Mouse (Mus musculus): ENCODE measurements around the gene Large1. TPM values are rescaled to one million over a fixed set of nuclear protein-coding genes. Genes with fewer than 3 reads are reported as not detected.
A peak's percentile ranks its signal among the peaks of the same experiment; 100 is the strongest.
"Not testable (repeated sequence)": the region's sequence is repeated elsewhere in the genome, so short reads cannot be mapped to it uniquely, and the experiment has no call there.

Large1 gene
- polyA plus RNA-seq, 1 experiment from 2014 or later: 8.3 TPM

DNA sequence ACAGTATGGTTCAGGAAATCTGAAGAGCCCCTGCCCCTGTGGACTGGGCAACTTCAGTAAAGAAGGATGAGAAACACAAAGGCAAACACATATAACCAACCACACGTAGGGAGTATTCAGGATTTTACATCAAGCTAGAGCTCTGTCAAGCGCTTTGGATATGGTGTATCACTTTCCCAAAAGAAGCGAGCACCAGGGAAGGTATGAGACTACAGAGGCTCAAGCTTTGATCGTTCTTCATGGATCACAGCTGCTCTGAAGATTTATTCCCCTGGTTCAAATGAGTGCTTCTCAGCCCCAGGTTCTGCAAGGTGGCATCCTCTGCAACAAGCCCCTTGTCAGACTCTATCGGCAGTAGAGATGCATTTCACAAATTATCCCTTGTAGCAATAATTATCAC, 24.2 kb downstream of the Large1 start:
- Histone ChIP-seq H3K27me3 (no peaks in the 10 kb centered on the region), H3K9me3 (peaks cover 4% of the 10 kb centered on the region; the same call in 1 of the 2 replicates), H3K4me2 (no peak overlapping the region), H3K9ac (replicated peaks) (no peak overlapping the region), H3K4me1 (replicated peaks) (peaks cover 5% of the 10 kb centered on the region; the same call in 1 of the 2 replicates), H3K27ac (no peak overlapping the region), H3K36me3 (peaks cover 5% of the 10 kb centered on the region; the same call in 1 of the 2 replicates), H3K4me3 (replicated peaks) (no peak overlapping the region)
- ATAC-seq (ENCODE audit: insufficient number of reproducible peaks, insufficient read depth, low FRiP score, low TSS enrichment, low read depth): no peak
- 87% methylated on average over 5 of the region's 5 CpGs for WGBS

GRCm38 (mm10) chr8:73328056-73328455, 25.3 kb downstream of the Large1 start:
- H3K9me3 ChIP-seq: no peaks in the 10 kb centered on the region
- no peak overlapping the region for H3K4me3 ChIP-seq (replicated peaks)
- peaks cover 5% of the 10 kb centered on the region; the same call in 1 of the 2 replicates for H3K36me3 ChIP-seq
- 71% methylated on average over 3 of the region's 3 CpGs for WGBS
- peaks cover 5% of the 10 kb centered on the region; the same call in 1 of the 2 replicates for H3K4me1 ChIP-seq (replicated peaks)
- no peaks in the 10 kb centered on the region for H3K27me3 ChIP-seq
- ATAC-seq (ENCODE audit: insufficient number of reproducible peaks, insufficient read depth, low FRiP score, low TSS enrichment, low read depth): no peak
- H3K4me2 ChIP-seq: no peak overlapping the region
- H3K27ac ChIP-seq: no peak overlapping the region
- no peak overlapping the region for H3K9ac ChIP-seq (replicated peaks)

DNA sequence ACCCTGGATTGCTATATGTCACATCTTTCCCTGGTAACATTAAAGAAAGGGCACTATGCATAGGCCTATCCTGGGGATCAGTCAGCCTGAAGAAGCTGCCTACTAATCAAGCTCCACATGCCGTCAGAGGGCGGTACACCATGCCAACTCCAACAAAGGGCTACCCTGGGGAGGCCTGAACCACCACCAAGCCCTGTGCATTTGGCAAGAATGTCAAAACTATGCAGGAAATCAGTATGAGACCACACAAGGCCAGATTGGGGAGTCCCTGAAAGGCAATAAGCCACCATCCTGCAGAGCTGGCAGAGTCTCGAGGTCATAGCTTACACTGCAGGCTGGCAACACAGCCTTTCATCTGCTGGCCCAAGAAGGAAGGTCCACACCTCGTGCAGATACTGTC, 28.7 kb downstream of the Large1 start:
- peaks cover 5% of the 10 kb centered on the region; the same call in 1 of the 2 replicates for H3K4me1 ChIP-seq (replicated peaks)
- no peaks in the 10 kb centered on the region for H3K27me3 ChIP-seq
- ATAC-seq (ENCODE audit: insufficient number of reproducible peaks, insufficient read depth, low FRiP score, low TSS enrichment, low read depth): no peak
- H3K4me3 ChIP-seq (replicated peaks): no peak overlapping the region
- H3K4me2 ChIP-seq: no peak overlapping the region
- no peaks in the 10 kb centered on the region for H3K9me3 ChIP-seq
- H3K27ac ChIP-seq: no peak overlapping the region
- no peak overlapping the region for H3K9ac ChIP-seq (replicated peaks)
- H3K36me3 ChIP-seq: no peaks in the 10 kb centered on the region
- 81% methylated on average over 4 of the region's 4 CpGs for WGBS

- no peak overlapping the region for H3K4me3 ChIP-seq (replicated peaks)
- H3K9ac ChIP-seq (replicated peaks): no peak overlapping the region
- H3K4me1 ChIP-seq (replicated peaks): peaks cover 5% of the 10 kb centered on the region; the same call in 1 of the 2 replicates
- H3K4me2 ChIP-seq: no peak overlapping the region
- no peaks in the 10 kb centered on the region for H3K36me3 ChIP-seq
- ATAC-seq (ENCODE audit: insufficient number of reproducible peaks, insufficient read depth, low FRiP score, low TSS enrichment, low read depth): no peak
- H3K27ac ChIP-seq: no peak overlapping the region
- no peaks in the 10 kb centered on the region for H3K9me3 ChIP-seq
- H3K27me3 ChIP-seq: no peaks in the 10 kb centered on the region
- 87% methylated on average over 1 of the region's 1 CpGs for WGBS
Measured at GRCm38 (mm10) chr8:73323591-73323990, 29.7 kb downstream of the Large1 start.

GRCm38 (mm10) chr8:73319500-73319899, 33.8 kb downstream of the Large1 start:
- H3K4me2 ChIP-seq; H3K27me3 ChIP-seq; H3K36me3 ChIP-seq; H3K9me3 ChIP-seq; H3K9ac ChIP-seq (replicated peaks); H3K4me1 ChIP-seq (replicated peaks); H3K27ac ChIP-seq; H3K4me3 ChIP-seq (replicated peaks): not testable (repeated sequence)
- WGBS: 100% methylated on average over 1 of the region's 3 CpGs
- peak; percentile 82; the same call in 1 of the 2 replicates for ATAC-seq (ENCODE audit: insufficient number of reproducible peaks, insufficient read depth, low FRiP score, low TSS enrichment, low read depth)

GRCm38 (mm10) chr8:73313911-73314310, 39.4 kb downstream of the Large1 start:
- Histone ChIP-seq H3K36me3 (no peaks in the 10 kb centered on the region), H3K9ac (replicated peaks) (no peak overlapping the region), H3K4me1 (replicated peaks) (no peaks in the 10 kb centered on the region), H3K27me3 (no peaks in the 10 kb centered on the region), H3K4me3 (replicated peaks) (no peak overlapping the region), H3K9me3 (no peaks in the 10 kb centered on the region), H3K27ac (no peak overlapping the region), H3K4me2 (no peak overlapping the region)
- no peak for ATAC-seq (ENCODE audit: insufficient number of reproducible peaks, insufficient read depth, low FRiP score, low TSS enrichment, low read depth)
- WGBS: 91% methylated on average over 2 of the region's 2 CpGs

GRCm38 (mm10) chr8:73312714-73313607, 40.4 kb downstream of the Large1 start:
- Histone ChIP-seq H3K27me3 (no peaks in the 10 kb centered on the region), H3K27ac (no peak overlapping the region), H3K4me1 (replicated peaks) (no peaks in the 10 kb centered on the region), H3K9me3 (no peaks in the 10 kb centered on the region), H3K9ac (replicated peaks) (no peak overlapping the region), H3K36me3 (no peaks in the 10 kb centered on the region), H3K4me3 (replicated peaks) (no peak overlapping the region), H3K4me2 (no peak overlapping the region)
- no peak for ATAC-seq (ENCODE audit: insufficient number of reproducible peaks, insufficient read depth, low FRiP score, low TSS enrichment, low read depth)
- 79% methylated on average over 8 of the region's 8 CpGs for WGBS

- Histone ChIP-seq H3K4me1 (replicated peaks) (no peaks in the 10 kb centered on the region), H3K4me2 (no peak overlapping the region), H3K27me3 (no peaks in the 10 kb centered on the region), H3K9me3 (no peaks in the 10 kb centered on the region), H3K36me3 (no peaks in the 10 kb centered on the region), H3K27ac (no peak overlapping the region), H3K9ac (replicated peaks) (no peak overlapping the region), H3K4me3 (replicated peaks) (no peak overlapping the region)
- WGBS: 96% methylated on average over 1 of the region's 1 CpGs
- ATAC-seq (ENCODE audit: insufficient number of reproducible peaks, insufficient read depth, low FRiP score, low TSS enrichment, low read depth): no peak
Measured at GRCm38 (mm10) chr8:73310471-73310870, 42.9 kb downstream of the Large1 start.

- Histone ChIP-seq H3K9ac (replicated peaks) (no peak overlapping the region), H3K4me2 (no peak overlapping the region), H3K36me3 (no peaks in the 10 kb centered on the region), H3K9me3 (no peaks in the 10 kb centered on the region), H3K27me3 (no peaks in the 10 kb centered on the region), H3K27ac (no peak overlapping the region), H3K4me1 (replicated peaks) (no peaks in the 10 kb centered on the region), H3K4me3 (replicated peaks) (no peak overlapping the region)
- ATAC-seq (ENCODE audit: insufficient number of reproducible peaks, insufficient read depth, low FRiP score, low TSS enrichment, low read depth): no peak
Measured at GRCm38 (mm10) chr8:73310036-73310435, 43.3 kb downstream of the Large1 start.

- Histone ChIP-seq H3K9ac (replicated peaks) (no peak overlapping the region), H3K4me3 (replicated peaks) (no peak overlapping the region), H3K4me2 (no peak overlapping the region), H3K27me3 (no peaks in the 10 kb centered on the region), H3K4me1 (replicated peaks) (no peaks in the 10 kb centered on the region), H3K9me3 (no peaks in the 10 kb centered on the region), H3K27ac (no peak overlapping the region), H3K36me3 (no peaks in the 10 kb centered on the region)
- no peak for ATAC-seq (ENCODE audit: insufficient number of reproducible peaks, insufficient read depth, low FRiP score, low TSS enrichment, low read depth)
- 78% methylated on average over 4 of the region's 4 CpGs for WGBS
Measured at GRCm38 (mm10) chr8:73303907-73304306, 49.4 kb downstream of the Large1 start.

DNA sequence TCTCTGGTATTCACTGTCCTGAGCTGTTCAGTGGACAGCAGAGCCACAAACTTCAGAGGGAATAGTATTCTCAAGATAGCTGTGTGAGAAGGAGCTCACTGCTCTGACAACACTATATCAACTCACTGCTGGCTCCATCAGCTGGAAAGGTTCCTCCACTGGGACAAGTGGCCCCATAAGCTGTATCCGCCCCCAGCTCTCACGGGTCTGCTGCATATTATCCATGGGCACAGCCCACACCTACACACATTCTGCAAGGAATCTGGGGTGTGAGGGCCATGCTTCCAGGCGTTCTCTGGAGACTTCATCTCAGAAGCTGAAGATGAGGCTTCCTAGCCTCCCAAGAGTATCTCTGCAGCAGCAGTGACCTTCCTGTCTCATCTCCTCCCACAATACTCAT, 50.4 kb downstream of the Large1 start:
- no peak for ATAC-seq (ENCODE audit: insufficient number of reproducible peaks, insufficient read depth, low FRiP score, low TSS enrichment, low read depth)
- H3K9ac ChIP-seq (replicated peaks): no peak overlapping the region
- H3K4me3 ChIP-seq (replicated peaks): no peak overlapping the region
- H3K4me2 ChIP-seq: no peak overlapping the region
- no peaks in the 10 kb centered on the region for H3K4me1 ChIP-seq (replicated peaks)
- H3K36me3 ChIP-seq: no peaks in the 10 kb centered on the region
- no peak overlapping the region for H3K27ac ChIP-seq
- WGBS: 90% methylated on average over 3 of the region's 3 CpGs
- H3K27me3 ChIP-seq: no peaks in the 10 kb centered on the region
- no peaks in the 10 kb centered on the region for H3K9me3 ChIP-seq

- Histone ChIP-seq H3K27ac (no peak overlapping the region), H3K9ac (replicated peaks) (no peak overlapping the region), H3K4me1 (replicated peaks) (0 out of 2 replicates have a peak, but pooled peaks cover 3% of the 10 kb centered on the region), H3K9me3 (no peaks in the 10 kb centered on the region), H3K4me3 (replicated peaks) (no peak overlapping the region), H3K4me2 (no peak overlapping the region), H3K27me3 (no peaks in the 10 kb centered on the region), H3K36me3 (no peaks in the 10 kb centered on the region)
- no peak for ATAC-seq (ENCODE audit: insufficient number of reproducible peaks, insufficient read depth, low FRiP score, low TSS enrichment, low read depth)
Measured at GRCm38 (mm10) chr8:73295531-73295930, 57.8 kb downstream of the Large1 start.

Measured in limb, embryonic 12.5 days (tissue).